Mouse (Mus musculus) kidney, postnatal 14 days (tissue): ENCODE measurements at regions not wholly inside any gene's neighbourhood (a gene's known extent, or its start where the extent isn't known, plus 50 kb on each side); places are given as distances from the start of the nearest gene placed in this dataset.

ENCODE experiments used
- DNase-seq: peaks from one replicate; pipeline ENCODE4 v3.0.0; 2022; ENCODE audit warnings: mixed read lengths

DNA sequence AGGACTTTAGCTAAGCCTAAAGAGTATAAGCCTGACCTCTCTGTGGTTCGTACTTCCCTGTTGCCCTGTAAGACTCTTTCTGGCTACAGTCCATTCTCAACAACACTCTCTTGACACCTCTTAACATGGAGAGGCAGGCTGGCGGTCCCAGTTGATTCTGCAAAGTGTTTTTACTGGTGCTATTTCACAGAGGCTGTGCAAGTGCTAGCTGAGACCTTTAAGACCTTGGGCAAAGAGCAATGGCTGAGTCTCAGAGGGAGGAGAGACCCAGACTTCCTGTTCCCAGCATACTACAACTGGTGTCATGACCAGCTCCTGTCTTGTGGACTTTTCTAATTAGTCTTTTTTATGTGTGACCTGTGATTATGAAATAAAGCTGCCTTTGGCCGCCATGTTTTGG is 159.6 kb downstream of the Lyplal1 start:
- DNase-seq, result peak; percentile 51

DNA sequence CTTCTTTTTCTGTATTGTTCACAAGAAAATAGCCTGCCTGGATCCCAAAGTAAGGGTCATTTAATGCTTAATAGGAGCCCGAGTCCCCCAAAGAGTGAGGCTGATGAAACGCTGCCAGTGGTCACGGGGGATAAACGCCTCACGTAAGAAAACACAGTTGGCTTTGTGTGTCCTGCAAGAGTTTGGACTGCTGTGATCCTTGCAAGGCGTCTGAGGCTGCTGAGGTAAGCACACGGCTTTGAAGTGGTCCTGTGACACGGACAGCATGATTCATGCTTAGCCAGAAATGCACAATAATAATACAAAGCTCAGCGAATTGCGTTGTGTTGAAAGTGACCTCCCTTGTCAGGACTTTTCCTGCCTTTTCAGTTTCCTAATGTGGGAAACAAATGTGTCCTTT is 158.8 kb downstream of the Lyplal1 start:
- no peak for DNase-seq

DNA sequence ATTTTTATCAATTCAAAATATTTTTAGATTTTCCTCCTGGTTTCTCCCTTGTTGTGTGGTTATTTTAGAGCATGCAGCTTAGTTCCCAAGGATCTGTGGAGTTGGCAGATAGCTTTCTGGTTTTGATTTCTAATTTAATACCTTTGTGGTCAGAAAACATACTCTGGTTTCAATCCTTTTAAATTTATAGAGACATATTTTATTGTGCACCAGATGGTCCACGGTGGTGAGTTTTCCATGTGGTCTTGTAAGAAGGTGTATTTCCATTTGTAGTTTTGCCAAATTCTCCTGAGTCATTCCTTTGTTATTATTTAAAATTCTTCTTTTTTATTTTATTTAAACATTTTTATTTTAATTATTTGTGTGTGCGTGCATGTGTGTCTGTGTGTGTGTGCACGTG is 154.5 kb downstream of the Lyplal1 start:
- DNase-seq, result no peak

DNA sequence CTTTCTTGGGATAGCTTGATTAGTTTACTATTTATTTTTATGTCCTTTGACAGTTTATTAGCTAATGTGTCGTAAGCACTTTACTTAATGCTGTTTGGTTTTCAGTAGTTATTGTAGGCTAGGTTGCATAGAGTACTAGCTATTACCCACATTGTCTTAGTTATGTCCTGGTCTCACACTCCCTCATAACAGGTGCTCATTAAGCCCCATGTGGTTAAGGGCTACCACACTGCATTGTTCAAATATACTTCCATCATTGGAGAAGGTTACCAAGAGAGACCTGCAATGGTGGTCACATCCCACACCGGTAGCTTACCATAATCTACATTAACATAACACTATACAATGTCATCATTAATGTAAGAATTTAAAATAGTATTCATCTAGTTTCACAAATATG is 153.3 kb downstream of the Lyplal1 start:
- DNase-seq, result no peak

DNA sequence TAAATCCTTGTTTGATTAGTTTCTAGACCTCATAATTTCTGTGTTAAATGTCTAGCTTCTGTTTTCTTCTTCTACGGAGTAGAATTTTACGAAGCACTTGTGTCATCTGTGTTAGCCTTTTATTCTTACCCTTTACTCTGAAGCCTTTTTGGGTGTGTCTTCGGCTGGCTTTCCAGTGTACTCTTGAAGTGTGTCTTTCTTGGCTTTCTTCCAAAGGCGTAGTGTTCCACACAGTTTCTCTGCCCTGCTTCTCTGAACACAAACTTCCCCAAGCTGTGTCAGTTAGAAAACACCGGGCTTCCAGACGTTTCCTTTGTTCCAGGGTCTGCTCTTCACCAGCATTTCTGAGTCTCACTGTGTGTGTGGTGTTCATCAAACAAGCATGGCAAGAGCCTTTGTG is 152.7 kb downstream of the Lyplal1 start:
- DNase-seq, result no peak

DNA sequence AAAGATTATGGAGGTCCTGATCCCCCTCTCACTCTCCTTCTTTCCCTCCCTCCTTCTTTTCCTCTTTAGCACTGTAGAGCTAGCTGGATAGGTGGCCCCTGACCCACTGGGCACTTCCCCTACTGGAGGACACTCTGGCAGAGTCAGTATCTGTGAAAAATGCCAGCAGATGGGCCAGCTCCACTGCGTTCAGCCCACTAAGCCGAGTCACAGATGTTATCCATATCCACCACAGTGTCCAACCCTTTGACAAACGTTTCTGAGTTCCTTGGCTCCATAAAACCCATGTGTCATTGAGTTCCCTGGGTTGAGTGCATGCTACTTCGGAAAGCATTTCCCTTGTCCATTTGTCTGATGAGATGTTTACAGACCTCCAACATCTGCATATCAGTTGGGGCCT is 149.9 kb downstream of the Lyplal1 start:
- DNase-seq, result no peak

DNA sequence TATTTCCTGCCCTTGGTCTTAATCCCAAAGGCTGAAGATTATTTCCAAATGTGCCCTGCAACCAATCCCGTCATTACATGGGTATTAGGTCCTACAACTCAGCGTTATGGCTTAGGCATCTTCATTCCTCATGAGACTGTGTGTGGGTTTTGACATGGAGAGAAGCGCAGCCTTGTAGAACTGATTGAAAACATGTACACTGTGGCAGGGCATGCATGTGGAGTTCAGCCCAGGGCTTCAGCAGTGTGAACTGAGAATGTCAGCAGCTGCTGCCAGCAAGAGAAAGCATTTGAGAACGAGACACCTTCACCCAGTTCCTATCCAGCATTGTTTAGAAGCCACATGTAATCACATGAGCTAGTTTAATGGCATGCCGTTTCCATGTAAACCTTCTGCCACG is 149.3 kb downstream of the Lyplal1 start:
- DNase-seq, result no peak

DNA sequence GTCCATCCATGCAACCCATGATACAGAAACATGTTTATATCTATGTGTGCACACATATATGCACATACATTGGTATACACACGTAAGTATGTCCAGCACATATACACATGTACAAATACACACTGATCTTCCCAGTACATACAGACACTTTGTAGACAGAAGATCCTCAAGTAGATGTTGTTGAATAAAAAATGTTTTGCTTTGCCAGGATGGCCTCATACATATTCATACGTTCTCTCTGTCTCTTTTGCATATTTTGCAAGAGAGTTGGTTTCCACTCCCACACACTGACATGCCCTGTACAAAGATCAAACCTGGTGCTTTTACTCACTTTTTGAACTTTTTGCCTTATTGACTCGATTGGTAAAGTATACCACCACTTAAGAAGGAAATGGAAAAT is 148.5 kb downstream of the Lyplal1 start:
- no peak for DNase-seq

DNA sequence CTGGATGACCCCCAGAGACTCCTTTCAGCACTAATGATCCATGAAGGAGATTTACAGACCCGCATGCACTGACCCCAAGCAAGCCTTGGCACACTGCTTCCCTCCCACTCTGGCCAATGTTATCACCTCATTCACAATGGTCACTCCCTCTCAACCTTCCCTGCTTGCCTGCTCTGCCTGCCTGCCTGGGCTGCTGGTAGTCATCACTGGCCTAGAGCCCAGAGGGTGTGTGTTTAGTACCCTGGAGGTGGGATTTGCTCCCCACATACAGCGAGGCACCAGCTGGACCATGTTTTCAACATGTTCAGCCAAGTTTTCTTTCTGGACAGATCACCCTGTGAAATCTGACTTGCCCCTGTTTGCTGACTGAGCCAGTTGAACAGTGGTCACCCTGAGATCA is 147.9 kb downstream of the Lyplal1 start:
- DNase-seq, result peak; percentile 26

DNA sequence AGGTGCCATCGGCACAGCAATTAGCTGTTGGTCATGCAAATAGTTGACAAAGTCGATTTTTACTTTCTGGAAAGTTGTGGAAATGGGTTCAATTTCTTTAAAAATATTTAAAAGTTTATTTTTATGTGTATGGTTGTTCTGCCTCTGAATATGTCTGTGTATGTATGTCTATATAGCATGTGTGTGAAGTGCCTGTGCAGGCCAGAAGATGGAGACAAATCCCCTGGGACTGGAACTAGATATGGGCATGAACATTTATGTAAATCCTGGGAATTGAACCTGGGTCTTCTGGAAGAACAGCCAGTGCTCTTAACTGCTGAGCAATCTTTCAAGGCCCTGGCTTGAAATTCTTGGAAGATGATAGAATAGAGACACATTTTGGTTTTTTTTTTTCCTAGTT is 140.0 kb downstream of the Lyplal1 start:
- DNase-seq, result no peak

DNA sequence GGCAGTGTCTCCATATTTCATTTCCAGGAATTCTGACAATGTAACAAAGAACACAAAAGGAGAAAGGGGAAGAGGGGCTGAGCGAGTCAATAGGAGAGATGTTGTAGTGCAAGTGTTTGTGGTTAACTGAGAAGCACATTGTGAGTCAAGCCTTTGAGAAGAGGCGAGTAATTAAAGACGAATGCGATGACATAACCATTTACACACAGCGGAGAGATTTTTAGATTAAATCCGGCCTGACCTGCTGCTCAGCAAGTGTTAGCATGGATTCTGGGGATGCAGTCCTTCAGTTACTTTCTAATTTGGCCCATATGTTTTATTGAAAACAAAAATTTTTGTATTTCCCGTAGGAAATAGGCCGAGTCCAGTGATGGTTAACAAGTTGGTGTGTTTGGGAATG is 127.7 kb downstream of the Lyplal1 start:
- no peak for DNase-seq

DNA sequence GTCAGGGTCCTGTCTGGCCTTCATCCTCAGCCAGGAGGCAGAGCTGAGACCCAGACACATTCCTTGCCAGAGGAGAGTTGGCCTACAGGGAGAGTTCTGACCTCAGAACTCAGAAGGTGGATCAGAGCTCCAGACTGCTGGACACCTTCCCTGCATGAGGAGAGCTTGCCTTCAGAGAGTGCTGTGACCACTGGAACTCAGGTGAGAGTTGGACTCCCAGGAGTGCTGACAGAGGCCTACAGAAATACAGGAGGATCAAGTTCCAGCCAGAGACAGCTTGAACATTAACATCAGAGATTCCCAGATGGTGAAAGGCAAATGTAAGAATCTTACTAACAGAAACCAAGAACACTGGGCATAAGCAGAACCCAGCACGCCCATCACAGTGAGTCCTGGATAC is 117.0 kb downstream of the Lyplal1 start:
- peak; percentile 14 for DNase-seq

DNA sequence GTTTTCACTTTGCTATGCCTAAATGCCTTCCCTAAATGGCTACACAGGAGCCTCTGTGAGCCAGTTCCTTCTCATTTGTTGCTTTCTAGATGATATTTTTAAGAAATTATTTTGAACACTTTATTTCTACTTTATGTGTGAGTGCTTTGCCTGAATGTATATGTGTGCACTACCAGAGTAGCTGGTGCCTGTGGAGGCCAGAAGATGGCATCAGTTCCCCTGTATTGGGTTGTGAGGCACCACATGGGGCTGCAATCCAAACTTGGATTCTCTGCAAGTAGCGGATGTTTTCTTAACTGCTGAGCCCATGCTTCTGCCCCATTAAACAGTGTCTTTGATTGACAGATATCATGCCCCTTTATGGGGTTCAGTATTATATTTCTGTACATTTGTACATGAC is 103.7 kb downstream of the Lyplal1 start:
- no peak for DNase-seq

DNA sequence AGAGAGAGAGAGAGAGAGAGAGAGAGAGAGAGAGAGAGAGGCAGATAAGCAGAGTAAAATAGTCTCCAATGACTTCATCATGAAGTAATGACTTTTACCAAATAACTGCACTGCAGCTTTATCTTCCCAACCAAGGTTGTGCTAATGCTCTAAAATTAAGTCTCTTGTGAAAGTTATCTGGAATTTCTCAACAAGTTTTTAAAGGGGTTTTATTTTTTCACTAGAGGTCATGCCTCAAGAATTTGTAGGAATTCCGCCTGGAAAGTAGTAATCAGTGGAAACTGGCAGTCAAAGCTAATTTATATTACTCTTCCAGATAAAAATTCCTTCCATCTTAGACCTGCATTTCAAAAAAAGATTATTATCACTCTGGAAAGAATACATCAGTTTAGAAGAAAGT is 102.9 kb downstream of the Lyplal1 start:
- DNase-seq, result no peak

DNA sequence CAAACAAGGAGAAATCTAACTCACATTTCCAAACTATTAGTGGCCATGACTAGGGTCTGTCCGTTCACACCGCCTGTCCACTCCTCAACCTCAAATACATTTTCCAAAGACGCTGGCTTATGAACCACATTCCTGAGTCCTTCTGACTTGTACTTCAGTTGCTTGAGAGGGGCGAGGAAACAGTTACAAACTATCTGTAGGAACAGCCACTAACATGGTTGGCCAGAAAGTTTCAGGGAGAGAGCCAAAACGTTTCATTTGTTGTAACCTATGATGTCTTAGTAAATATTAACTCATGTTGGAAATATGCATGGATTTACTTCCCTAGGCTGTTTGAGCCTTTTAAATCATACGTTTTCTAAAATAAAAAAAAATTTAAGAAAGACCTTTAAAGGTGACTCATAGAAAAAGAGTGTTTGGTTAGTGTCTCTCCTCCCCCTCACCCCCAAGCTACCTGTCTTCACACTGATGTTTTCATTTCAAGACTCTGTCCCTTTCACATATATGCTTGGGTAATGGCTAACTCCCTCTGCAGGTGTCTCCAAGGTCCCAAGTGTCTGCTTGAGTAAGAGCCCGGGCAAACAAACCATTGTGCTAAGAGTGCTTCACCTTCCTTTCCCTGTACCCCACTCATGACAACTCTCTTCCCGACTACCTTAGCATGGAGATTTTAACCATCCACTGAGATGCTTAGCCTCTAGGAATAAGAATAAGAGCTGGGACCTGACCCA is 101.1 kb downstream of the Lyplal1 start:
- no peak for DNase-seq

DNA sequence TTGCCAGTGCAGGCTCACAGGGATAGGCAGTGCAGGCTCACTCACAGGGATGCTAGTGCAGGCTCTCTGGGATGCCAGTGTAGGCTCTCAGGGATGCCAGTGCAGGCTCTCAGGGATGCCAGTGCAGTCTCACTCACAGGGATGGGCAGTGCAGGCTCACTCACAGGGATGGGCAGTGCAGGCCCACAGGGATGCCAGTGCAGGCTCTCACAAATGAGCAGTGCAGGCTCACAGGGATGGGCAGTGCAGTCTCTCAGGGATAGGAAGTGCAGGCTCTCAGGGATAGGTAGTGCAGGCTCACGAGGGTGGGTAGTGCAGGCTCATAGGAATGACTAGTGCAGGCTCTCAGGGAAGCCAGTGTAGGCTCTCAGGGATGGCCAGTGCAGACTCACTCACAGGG is 99.6 kb downstream of the Lyplal1 start:
- no peak for DNase-seq

DNA sequence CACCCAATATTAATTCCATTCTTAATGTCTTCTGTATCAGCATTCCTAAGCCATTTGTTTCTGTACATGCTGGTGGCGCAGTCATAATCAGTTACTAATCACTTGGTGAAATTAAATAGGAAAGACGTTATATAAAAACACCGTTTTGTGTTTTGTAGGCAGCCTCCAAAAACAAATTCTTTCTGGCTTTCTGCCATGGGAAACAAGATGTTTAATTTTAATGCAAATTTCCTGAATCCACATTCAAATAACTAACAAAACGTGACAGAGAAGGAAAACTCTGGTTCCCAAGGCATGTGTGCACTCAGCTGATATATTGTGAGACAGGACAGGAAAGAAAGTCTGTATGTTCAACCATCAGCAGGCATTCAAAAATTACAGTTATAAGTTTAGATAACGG is 97.6 kb downstream of the Lyplal1 start:
- no peak for DNase-seq

DNA sequence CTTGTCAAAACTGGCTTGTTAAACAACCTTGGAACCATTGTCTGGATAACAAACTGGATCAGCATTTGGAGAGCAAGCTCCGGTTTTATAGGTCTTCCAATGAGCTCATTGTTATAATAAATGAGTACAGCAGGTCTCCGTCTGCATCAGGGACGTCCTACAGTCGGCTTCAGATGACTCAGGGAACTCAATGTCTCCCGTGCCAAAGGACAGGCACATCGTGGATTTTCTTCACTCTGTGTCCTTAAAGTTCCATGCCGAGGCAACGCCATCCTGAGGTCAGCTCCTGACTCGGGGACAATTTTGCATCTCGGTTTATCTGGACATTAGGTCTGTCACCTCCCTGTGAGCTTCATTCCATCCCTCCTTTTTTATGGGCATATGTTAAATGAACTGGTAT is 85.2 kb downstream of the Lyplal1 start:
- DNase-seq, result no peak

DNA sequence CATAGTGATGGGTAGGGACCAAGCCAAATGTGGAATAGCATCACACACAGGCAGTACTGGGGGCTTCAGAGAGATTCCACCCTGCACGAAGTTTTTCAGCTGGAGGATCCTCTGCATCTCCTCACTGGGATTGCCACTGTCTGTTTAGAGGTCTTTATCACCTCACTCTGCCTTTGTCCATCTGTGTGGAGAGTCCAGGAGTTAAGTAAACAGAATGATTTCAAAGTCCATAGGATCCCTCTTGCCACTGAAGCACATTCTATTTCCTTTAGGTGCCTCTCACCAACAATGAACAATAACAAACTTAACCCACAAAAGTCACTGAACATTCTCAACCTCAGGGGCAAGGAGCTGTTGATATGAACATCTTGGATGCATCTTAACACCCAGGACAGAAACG is 82.7 kb downstream of the Lyplal1 start:
- DNase-seq, result no peak
